Mouse (Mus musculus): ENCODE measurements around the gene Gna15.

Gene Gna15

GRCm38 (mm10) chr10:81524051-81524605 is at the start of gene Gna15:
Gna15 (minus strand) TSS chr10:81524225.
- peak in 1 of 2 experiments; percentile 40 for DNase-seq

GRCm38 (mm10) chr10:81572975-81573374 is 49.0 kb upstream of the Gna15 start:
- DNase-seq = no peak

DNA sequence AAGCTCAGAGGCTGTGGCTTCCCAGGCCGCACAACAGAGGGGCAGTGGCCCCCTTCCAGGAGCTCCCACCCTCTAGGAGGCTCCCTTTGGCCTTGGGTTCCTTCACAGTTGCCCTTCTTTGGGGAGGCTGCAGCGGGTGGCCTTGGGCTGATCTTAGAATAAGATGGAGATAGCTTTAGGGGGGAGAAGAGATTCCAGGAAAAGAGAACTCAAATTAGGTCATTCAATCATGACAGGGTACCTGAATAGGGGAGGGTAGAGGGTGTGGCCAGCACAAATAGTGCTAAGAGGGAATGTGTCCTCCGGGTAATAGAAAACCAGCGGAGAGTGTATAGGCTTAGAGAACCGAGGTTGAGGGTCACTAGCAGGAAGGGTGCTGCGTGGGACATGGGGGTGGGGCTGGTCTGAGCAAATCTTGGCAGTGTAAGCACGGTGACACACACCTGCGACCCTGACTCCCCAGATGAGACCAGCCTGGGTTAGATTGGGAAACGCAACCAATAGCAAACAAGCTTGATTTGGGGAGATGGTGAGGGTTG is 48.2 kb upstream of the Gna15 start:
- no peak for DNase-seq

DNA sequence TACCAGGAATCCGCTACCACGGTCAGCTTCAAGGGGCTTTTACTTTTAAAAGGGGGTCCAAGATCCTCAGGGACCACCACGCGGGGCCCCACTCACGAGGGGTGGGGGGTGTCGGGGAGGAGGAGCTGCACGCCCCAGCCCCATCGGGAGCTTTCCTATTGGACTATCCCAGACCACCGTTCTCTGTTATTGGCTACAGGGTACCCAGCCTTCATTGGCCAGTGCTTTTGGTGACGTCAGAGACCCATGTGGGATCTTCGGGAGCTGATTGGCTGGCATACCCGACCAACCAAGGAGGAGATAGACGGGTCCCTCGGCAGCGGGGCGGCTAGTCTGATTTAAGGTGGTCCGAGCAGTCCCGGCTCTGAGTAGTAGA is 47.5 kb upstream of the Gna15 start:
- peak; percentile 88 for DNase-seq

- peak; percentile 76 to 81 for DNase-seq
Measured at GRCm38 (mm10) chr10:81570831-81571500, 46.9 kb upstream of the Gna15 start.

GRCm38 (mm10) chr10:81570238-81570800 is 46.3 kb upstream of the Gna15 start:
- DNase-seq = no peak

DNA sequence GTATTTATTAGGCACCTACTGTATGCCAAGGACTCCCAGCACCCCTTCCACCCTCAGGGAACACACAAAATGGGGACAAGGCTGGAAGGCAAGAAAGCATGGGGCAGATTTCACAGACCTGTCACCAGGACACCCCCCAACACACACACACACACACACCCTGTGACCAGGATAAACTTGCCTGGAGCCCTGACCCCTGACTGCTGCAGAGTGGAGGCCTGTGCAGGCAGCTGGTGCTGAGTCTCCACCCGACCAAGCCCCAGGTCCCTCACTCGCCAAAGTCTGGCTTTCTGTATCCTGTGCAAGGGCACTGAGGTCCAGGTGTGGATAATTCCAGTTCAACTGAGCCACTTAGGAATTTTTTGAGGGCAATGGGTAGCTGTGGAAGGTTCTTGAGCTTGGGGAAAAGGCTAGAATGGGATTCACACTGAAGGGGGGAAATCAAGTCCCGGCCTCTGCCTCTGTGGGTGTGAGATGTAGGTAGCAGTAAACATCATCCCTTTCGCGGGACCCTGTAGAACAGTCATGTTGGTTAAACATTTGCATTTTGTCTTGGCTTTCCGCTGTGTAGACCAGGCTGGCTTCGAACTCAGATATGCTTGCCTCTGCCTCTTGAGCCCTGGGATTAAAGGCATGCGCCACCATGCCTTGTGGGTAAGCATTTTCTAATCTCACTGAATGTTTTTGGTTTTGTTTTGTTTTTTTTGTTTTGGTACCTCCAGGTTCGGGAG is 45.6 kb upstream of the Gna15 start:
- DNase-seq = no peak

- DNase-seq = peak in 1 of 2 experiments; percentile 5
Measured at GRCm38 (mm10) chr10:81568381-81569191, 44.6 kb upstream of the Gna15 start.

GRCm38 (mm10) chr10:81565257-81566228 is 41.5 kb upstream of the Gna15 start:
- no peak for DNase-seq

GRCm38 (mm10) chr10:81564734-81565133 is 40.7 kb upstream of the Gna15 start:
- peak; percentile 44 to 72 for DNase-seq

GRCm38 (mm10) chr10:81564216-81564615 is 40.2 kb upstream of the Gna15 start:
- no peak for DNase-seq

- no peak for DNase-seq
Measured at GRCm38 (mm10) chr10:81563481-81563880, 39.5 kb upstream of the Gna15 start.

GRCm38 (mm10) chr10:81562411-81562810 is 38.4 kb upstream of the Gna15 start:
- no peak for DNase-seq

DNA sequence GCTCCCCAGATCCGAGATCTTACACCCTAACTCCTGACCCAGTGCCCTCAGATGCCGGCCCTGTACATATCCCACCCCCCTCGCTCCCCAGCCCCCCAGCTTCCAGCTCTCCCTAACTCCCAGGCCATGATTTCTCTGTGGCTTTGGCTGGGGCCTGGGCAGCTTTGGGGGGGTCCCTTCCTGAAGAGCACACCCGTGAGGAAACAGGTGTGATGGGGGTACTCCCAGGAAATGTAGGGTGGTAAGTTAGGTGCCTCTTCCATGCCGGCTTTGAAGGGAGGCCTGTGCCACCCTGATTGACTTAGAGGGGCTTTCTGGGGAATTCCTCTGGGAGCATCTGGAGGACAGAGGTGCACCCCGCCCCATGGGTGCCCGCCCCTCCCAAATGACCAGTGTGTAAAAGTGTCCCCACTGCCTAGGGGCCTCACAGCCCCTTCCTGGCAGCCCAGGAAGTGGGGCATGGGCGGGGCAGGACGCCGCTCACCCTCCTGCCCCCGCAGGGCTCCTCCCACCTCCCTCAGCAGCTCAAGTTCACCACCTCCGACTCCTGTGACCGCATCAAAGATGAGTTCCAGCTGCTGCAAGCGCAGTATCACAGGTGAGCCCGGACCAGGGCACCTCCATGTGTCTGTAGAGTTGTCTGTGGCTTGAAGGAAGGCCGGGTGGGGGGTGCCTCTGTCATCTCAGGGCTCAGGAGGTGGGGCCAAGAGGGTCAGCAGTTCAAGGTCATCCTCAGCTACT is 36.9 kb upstream of the Gna15 start:
- DNase-seq = peak; percentile 69 to 76

GRCm38 (mm10) chr10:81559627-81560539 is 35.9 kb upstream of the Gna15 start:
- DNase-seq = peak; percentile 57 to 61

DNA sequence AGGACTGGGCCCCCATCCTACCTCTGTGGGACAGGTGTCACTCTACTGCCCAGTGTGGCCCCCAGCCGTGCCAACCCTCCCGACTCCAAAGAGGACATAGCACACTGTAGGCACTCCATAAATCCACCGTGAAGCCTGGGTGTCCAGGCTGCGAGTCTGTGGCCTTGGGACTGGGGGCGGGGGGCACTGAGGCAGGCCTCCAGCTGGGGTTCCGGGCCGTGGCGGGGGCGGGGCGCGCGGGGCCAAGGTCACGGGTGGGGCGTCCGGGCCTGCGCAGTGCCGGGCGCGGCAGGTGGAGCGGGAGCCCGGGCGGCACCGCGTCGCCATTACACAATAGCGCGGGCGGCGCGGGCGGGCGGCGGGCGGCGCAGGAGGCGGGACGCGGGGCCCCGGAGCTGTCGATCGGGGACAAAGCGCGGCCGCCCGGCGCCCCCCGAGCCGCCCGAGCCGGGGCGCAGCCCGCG is 35.2 kb upstream of the Gna15 start, which contains the start of gene Aes:
Gene Aes, plus strand, starts transcription at position 326 of the 464 bp plus-strand sequence.
- DNase-seq = peak; percentile 76 to 84

- DNase-seq = no peak
Measured at GRCm38 (mm10) chr10:81557491-81557890, 33.5 kb upstream of the Gna15 start.

GRCm38 (mm10) chr10:81556282-81556681 is 32.3 kb upstream of the Gna15 start:
- no peak for DNase-seq

All from spleen, adult 18-20 months (tissue).